Mouse (Mus musculus): ENCODE results near the gene Hist1h4n. TPM values are rescaled to one million over a fixed set of nuclear protein-coding genes. Genes with fewer than 3 reads are reported as not detected.
"Not testable (repeated sequence)": the region's sequence is repeated elsewhere in the genome, so short reads cannot be mapped to it uniquely, and the experiment has no call there.

Hist1h4n gene
- polyA plus RNA-seq, 1 experiment from 2014 or later, result 11.8 TPM

- Histone ChIP-seq H3K36me3 (ENCODE audit: control insufficient read depth, insufficient read depth, low read length) (no peaks in the 10 kb centered on the region), H3K4me1 (ENCODE audit: control insufficient read depth, insufficient read depth, low read length) (peaks cover 8% of the 10 kb centered on the region; the same call in 1 of the 2 replicates), H3K27me3 (ENCODE audit: control insufficient read depth, insufficient read depth, low read length) (no peaks in the 10 kb centered on the region), H3K9me3 (ENCODE audit: control insufficient read depth, low read length) (no peaks in the 10 kb centered on the region), H3K9ac (ENCODE audit: low read length) (peak overlapping the region; percentile 52), H3K4me2 (ENCODE audit: low read depth, severe bottlenecking) (peak overlapping the region; percentile 45), H3K27ac (replicated peaks; ENCODE audit: low read depth, low read length) (peak overlapping the region; percentile 93), H3K4me3 (ENCODE audit: low read depth, low read length) (peak overlapping the region; percentile 15; the same call in 1 of the 2 replicates)
- WGBS, result 17% methylated on average over 14 of the region's 21 CpGs
- no peak for ATAC-seq (ENCODE audit: insufficient number of reproducible peaks, low FRiP score, low TSS enrichment, low read depth)
- DNase-seq (ENCODE audit: low spot score), result peak; percentile 54
Measured at GRCm38 (mm10) chr13:21787760-21788593, 44.0 kb downstream of the Hist1h4n start.

- H3K4me3 ChIP-seq (ENCODE audit: low read depth, low read length), result peak within 1 kb of the TSS; percentile 28
- H3K27me3 ChIP-seq (ENCODE audit: control insufficient read depth, insufficient read depth, low read length); H3K9me3 ChIP-seq (ENCODE audit: control insufficient read depth, low read length); H3K4me1 ChIP-seq (ENCODE audit: control insufficient read depth, insufficient read depth, low read length); H3K36me3 ChIP-seq (ENCODE audit: control insufficient read depth, insufficient read depth, low read length): not testable (repeated sequence)
- H3K9ac ChIP-seq (ENCODE audit: low read length), result peak within 1 kb of the TSS; percentile 63
- ATAC-seq (ENCODE audit: insufficient number of reproducible peaks, low FRiP score, low TSS enrichment, low read depth) (peak; percentile 95), DNase-seq (ENCODE audit: low spot score) (peak; percentile 92)
- under 1% methylated on average over 32 of the region's 63 CpGs for WGBS
- H3K4me2 ChIP-seq (ENCODE audit: low read depth, severe bottlenecking), result peak within 1 kb of the TSS; percentile 45
- H3K27ac ChIP-seq (replicated peaks; ENCODE audit: low read depth, low read length), result peak within 1 kb of the TSS; percentile 93
Measured at GRCm38 (mm10) chr13:21786899-21787629, 44.9 kb downstream of the Hist1h4n start, which contains the start of the genes Hist1h2an and Hist1h2bp. Hist1h2an (minus strand) TSS chr13:21787218. Hist1h2bp (plus strand) TSS chr13:21787461.

DNA sequence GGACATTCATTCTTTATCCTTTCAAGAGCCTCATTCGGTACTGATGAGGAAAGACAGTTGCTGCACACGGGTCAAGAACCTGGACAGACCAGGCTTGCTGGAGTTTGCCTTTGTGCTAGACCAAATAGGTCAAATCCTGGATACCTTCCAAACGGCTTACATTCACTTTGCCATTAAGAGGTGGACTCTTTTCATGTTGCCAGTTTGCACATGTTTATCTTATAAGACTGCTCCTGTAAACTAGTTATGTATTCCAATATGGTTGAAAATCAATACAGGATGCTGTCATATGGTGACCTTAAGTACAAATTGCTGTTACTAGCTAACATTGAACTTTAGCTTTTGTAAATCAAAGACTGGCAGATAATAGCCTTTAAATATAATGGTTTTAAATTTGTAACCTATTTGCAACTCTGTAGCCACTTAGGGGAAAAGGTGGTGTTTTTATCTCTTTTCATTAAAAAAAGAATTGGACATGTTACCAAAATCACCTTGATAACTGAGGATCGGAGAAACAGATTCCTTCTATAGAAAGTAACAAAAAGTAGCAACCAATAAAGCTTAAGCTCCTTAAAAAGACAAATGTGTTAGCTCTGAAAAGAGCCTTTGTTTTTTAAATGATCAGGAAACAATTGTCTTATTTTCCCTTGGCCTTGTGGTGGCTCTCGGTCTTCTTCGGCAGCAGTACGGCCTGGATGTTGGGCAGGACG lies 45.7 kb downstream of the Hist1h4n start:
- Histone ChIP-seq H3K27ac (replicated peaks; ENCODE audit: low read depth, low read length) (peak overlapping the region; percentile 93), H3K4me1 (ENCODE audit: control insufficient read depth, insufficient read depth, low read length) (peaks cover 8% of the 10 kb centered on the region; the same call in 1 of the 2 replicates), H3K4me2 (ENCODE audit: low read depth, severe bottlenecking) (peak overlapping the region; percentile 42), H3K9ac (ENCODE audit: low read length) (peak overlapping the region; percentile 63), H3K27me3 (ENCODE audit: control insufficient read depth, insufficient read depth, low read length) (no peaks in the 10 kb centered on the region), H3K4me3 (ENCODE audit: low read depth, low read length) (peak overlapping the region; percentile 28), H3K36me3 (ENCODE audit: control insufficient read depth, insufficient read depth, low read length) (no peaks in the 10 kb centered on the region), H3K9me3 (ENCODE audit: control insufficient read depth, low read length) (no peaks in the 10 kb centered on the region)
- ATAC-seq (ENCODE audit: insufficient number of reproducible peaks, low FRiP score, low TSS enrichment, low read depth) (no peak), DNase-seq (ENCODE audit: low spot score) (peak; percentile 69)
- WGBS, result 7% methylated on average over 8 of the region's 8 CpGs

GRCm38 (mm10) chr13:21784311-21784710 lies 47.7 kb downstream of the Hist1h4n start:
- no peak for ATAC-seq (ENCODE audit: insufficient number of reproducible peaks, low FRiP score, low TSS enrichment, low read depth)
- 27% methylated on average over 6 of the region's 6 CpGs for WGBS
- no peaks in the 10 kb centered on the region for H3K27me3 ChIP-seq (ENCODE audit: control insufficient read depth, insufficient read depth, low read length)
- peak overlapping the region; percentile 35 for H3K9ac ChIP-seq (ENCODE audit: low read length)
- DNase-seq (ENCODE audit: low spot score), result peak; percentile 27
- no peaks in the 10 kb centered on the region for H3K36me3 ChIP-seq (ENCODE audit: control insufficient read depth, insufficient read depth, low read length)
- H3K4me1 ChIP-seq (ENCODE audit: control insufficient read depth, insufficient read depth, low read length), result peaks cover 8% of the 10 kb centered on the region; the same call in 1 of the 2 replicates
- H3K4me3 ChIP-seq (ENCODE audit: low read depth, low read length), result no peak overlapping the region
- peak overlapping the region; percentile 89 for H3K27ac ChIP-seq (replicated peaks; ENCODE audit: low read depth, low read length)
- no peaks in the 10 kb centered on the region for H3K9me3 ChIP-seq (ENCODE audit: control insufficient read depth, low read length)
- peak overlapping the region; percentile 50 for H3K4me2 ChIP-seq (ENCODE audit: low read depth, severe bottlenecking)

- Histone ChIP-seq H3K4me3 (ENCODE audit: low read depth, low read length) (peak overlapping the region; percentile 36), H3K4me1 (ENCODE audit: control insufficient read depth, insufficient read depth, low read length) (peaks cover 8% of the 10 kb centered on the region; the same call in 1 of the 2 replicates), H3K36me3 (ENCODE audit: control insufficient read depth, insufficient read depth, low read length) (no peaks in the 10 kb centered on the region), H3K27me3 (ENCODE audit: control insufficient read depth, insufficient read depth, low read length) (no peaks in the 10 kb centered on the region), H3K9me3 (ENCODE audit: control insufficient read depth, low read length) (no peaks in the 10 kb centered on the region), H3K9ac (ENCODE audit: low read length) (peak overlapping the region; percentile 35), H3K27ac (replicated peaks; ENCODE audit: low read depth, low read length) (peak overlapping the region; percentile 89), H3K4me2 (ENCODE audit: low read depth, severe bottlenecking) (peak overlapping the region; percentile 50)
- DNase-seq (ENCODE audit: low spot score) (peak; percentile 65), ATAC-seq (ENCODE audit: insufficient number of reproducible peaks, low FRiP score, low TSS enrichment, low read depth) (no peak)
- WGBS, result 3% methylated on average over 9 of the region's 9 CpGs
Measured at GRCm38 (mm10) chr13:21783734-21784161, 48.2 kb downstream of the Hist1h4n start.

DNA sequence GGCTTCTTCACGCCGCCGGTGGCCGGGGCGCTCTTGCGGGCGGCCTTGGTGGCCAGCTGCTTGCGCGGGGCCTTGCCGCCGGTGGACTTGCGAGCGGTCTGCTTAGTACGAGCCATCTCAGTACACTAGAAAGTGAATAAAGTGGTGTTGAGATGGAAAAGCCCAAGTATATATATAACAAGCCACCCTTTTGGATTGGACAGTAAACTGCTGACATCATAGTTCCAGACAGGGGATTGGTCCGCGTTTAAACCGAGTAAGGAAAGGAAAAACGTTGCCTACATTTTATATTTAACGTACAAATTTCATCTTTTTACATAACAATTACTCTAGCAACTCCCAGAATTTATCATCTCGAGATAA lies 48.8 kb downstream of the Hist1h4n start, which contains the start of gene Hist1h3i:
Hist1h3i (minus strand) TSS at position 116 of the 363 bp plus-strand sequence.
- Histone ChIP-seq H3K9ac (ENCODE audit: low read length) (peak within 1 kb of the TSS; percentile 61), H3K27me3 (ENCODE audit: control insufficient read depth, insufficient read depth, low read length) (no peaks in the 10 kb centered on the region), H3K9me3 (ENCODE audit: control insufficient read depth, low read length) (no peaks in the 10 kb centered on the region), H3K27ac (replicated peaks; ENCODE audit: low read depth, low read length) (peak within 1 kb of the TSS; percentile 89), H3K4me3 (ENCODE audit: low read depth, low read length) (peak within 1 kb of the TSS; percentile 36), H3K4me1 (ENCODE audit: control insufficient read depth, insufficient read depth, low read length) (peaks cover 8% of the 10 kb centered on the region; the same call in 1 of the 2 replicates), H3K36me3 (ENCODE audit: control insufficient read depth, insufficient read depth, low read length) (no peaks in the 10 kb centered on the region), H3K4me2 (ENCODE audit: low read depth, severe bottlenecking) (peak within 1 kb of the TSS; percentile 56)
- DNase-seq (ENCODE audit: low spot score), result peak; percentile 50
- under 1% methylated on average over 13 of the region's 20 CpGs for WGBS
- ATAC-seq (ENCODE audit: insufficient number of reproducible peaks, low FRiP score, low TSS enrichment, low read depth), result peak; percentile 69; the same call in 1 of the 2 replicates

GRCm38 (mm10) chr13:21782361-21783254 lies 49.4 kb downstream of the Hist1h4n start:
- not testable (repeated sequence) for H3K27me3 ChIP-seq (ENCODE audit: control insufficient read depth, insufficient read depth, low read length); H3K4me1 ChIP-seq (ENCODE audit: control insufficient read depth, insufficient read depth, low read length); H3K36me3 ChIP-seq (ENCODE audit: control insufficient read depth, insufficient read depth, low read length); ATAC-seq (ENCODE audit: insufficient number of reproducible peaks, low FRiP score, low TSS enrichment, low read depth); H3K9me3 ChIP-seq (ENCODE audit: control insufficient read depth, low read length)
- under 1% methylated on average over 12 of the region's 35 CpGs for WGBS
- Histone ChIP-seq H3K27ac (replicated peaks; ENCODE audit: low read depth, low read length) (peak overlapping the region; percentile 88), H3K9ac (ENCODE audit: low read length) (peak overlapping the region; percentile 61), H3K4me3 (ENCODE audit: low read depth, low read length) (peak overlapping the region; percentile 36), H3K4me2 (ENCODE audit: low read depth, severe bottlenecking) (peak overlapping the region; percentile 56)
- peak; percentile 73 for DNase-seq (ENCODE audit: low spot score)
